Mouse (Mus musculus) heart, adult 11 months (tissue): ENCODE results near the gene Tpst2.

Source experiments
- DNase-seq: peaks from one replicate; pipeline ENCODE4 v3.0.0; 2022

Tpst2 gene

GRCm38 (mm10) chr5:112276267-112276873 is at the start of gene Tpst2:
Gene Tpst2 (plus strand): TSS chr5:112276691.
- peak; percentile 100 for DNase-seq

DNA sequence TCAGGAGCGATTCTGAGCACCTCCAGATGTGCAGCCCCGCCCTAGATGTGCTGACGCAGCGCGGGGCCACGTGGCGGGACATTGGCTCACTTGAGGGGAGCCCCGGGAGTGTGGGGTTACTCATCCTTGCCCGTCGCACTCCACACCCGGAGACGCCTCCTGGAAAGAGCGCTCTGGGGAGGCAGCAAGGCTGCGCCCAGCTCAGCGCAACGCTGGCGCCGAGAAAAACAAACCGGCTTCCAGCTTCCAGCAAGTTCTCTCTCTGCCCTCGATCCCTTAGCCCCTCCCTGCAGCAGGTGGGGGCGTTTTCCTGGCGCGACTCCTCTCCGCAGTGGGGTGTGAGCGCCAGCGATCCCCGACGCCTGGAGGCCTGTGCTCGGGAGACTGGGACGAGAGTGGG is 49.1 kb upstream of the Tpst2 start:
- no peak for DNase-seq

DNA sequence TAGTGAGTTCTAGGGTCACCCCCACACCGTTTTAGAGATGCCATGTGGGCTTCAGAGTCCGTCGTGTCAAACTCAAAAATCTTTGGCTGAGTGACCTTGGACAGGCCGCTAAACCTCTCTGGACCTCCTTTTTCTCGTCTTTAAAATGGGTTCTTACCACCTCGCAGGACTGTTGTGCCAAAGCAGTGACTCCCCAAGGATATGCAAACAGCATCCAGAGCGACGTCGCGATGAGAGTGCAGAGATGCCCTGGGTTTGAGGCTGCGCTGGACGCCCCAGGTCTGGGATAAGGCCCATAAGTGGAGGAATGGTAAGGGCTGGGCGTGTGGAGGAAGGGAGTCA is 48.6 kb upstream of the Tpst2 start:
- DNase-seq: no peak

DNA sequence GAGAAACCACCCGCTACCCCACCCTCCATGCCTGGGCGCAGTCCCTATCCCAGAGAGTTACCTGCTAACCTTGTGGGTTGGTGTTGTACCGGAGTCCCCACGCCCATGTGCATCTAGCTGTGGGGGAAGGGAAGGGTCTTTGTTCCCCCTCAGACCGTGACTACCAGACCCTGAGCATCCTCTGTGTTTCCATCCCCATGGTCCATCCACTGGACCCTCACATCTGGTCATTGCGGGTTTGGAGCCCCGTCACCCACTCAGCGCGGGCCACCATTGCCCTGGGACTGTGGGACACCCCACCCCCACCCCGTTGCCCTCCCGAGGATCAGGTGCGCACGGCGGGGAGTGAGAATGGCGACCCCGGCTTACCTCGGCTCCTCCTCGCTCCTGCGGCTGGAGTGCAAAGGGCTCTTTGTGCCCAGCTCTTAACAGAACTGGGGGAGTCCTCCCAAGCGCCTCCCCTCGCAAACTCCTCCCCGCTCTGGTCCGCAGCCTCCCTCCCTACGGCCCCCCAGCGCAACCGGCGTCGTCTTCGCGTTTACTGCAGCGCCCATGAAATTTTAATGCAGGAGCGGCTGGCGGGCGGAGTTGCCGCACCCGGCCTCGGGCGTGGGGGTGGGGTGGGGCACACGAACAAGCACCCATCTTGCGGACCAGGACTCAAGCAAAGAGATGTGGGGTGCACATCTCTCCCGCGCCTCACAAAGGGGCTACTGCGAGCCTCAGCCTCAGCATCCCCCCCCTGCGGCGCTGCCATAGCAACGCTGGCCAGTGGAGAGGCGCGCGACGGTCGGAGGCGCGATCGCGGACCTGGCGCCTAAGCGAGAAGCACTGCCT is 48.0 kb upstream of the Tpst2 start:
- DNase-seq: no peak

GRCm38 (mm10) chr5:112235806-112236205 is 40.7 kb upstream of the Tpst2 start:
- no peak for DNase-seq

GRCm38 (mm10) chr5:112236631-112237030 is 39.9 kb upstream of the Tpst2 start:
- DNase-seq: no peak

DNA sequence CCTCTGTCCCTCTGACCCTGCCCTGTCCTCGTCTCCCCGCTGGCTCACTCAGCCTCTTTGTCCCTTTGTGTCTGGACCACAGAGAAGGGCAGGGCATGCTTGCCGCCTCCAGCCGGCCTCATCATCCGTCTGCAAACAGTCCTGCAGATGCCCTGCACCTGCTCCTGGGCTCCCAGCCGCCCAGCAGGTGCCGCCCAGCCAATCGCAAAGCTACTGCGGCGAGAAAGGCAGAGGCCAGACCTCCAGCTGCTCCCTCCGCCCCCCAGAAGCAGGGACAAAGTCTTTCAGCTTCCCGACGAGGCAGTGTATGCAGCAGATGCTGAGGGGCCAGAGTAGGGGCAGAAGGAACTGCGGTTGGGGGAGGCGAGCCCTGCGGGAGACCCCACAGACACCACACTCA is 39.1 kb upstream of the Tpst2 start:
- DNase-seq: no peak

- no peak for DNase-seq
These were observed 38.5 kb upstream of the Tpst2 start for GRCm38 (mm10) chr5:112237866-112238570.

DNA sequence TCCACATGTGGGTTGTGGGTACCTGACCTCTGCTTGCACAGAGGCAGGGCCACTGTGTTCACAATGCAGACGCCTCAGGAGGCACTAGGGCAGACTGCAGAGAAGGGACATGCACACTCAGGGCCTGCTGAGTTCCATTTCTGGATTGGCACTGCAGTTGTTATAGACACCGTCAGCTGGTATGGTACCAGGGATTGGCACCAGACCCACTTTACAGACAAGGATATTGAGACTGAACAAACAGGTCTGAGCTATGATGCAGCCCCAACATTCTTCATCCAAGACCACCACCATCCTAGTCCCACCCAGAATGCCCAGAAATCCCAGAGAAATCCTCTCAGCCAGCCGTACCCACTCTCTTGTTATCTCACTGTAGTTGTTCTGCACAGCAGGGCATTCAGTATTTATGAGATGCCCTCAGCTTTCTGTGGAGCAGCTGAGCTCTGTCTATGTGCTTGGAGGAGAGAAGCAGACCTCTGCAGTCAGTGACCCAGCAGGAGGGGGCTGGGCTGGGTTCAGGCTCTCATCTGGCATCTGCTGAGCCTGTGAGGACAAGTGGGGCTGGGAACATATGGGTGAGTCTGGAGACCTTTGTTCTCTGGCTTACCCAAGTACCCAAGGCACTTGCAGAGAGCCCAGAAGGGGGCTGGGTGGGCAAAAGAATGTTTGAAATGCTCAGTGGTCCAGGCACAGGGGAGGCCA is 37.6 kb upstream of the Tpst2 start:
- no peak for DNase-seq

- DNase-seq: peak; percentile 98
These were observed 35.7 kb upstream of the Tpst2 start for GRCm38 (mm10) chr5:112240761-112241160.

- no peak for DNase-seq
These were observed 34.6 kb upstream of the Tpst2 start for GRCm38 (mm10) chr5:112241849-112242248.

DNA sequence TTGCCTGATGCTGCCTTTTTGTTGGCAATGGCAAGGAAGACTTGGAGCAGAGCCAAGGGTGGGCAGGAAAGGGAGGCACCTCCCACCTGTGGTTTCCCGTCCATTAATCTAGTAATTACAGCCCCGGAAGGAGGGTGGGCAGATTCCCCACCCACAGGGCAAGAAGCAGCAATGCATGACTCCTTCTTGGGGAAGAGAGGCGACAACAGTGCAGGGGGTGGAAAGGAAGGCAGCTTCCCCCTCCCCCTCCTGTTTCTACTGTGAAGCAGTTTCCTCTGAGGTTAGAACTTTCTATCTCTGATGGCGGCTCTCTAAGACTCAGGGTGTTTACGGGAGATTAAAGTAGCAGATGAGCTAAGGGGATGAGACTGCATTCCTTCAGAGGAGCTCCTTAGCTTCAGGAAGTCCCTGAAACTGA is 34.1 kb upstream of the Tpst2 start:
- DNase-seq: peak; percentile 97

- no peak for DNase-seq
These were observed 33.5 kb upstream of the Tpst2 start for GRCm38 (mm10) chr5:112243041-112243440.

DNA sequence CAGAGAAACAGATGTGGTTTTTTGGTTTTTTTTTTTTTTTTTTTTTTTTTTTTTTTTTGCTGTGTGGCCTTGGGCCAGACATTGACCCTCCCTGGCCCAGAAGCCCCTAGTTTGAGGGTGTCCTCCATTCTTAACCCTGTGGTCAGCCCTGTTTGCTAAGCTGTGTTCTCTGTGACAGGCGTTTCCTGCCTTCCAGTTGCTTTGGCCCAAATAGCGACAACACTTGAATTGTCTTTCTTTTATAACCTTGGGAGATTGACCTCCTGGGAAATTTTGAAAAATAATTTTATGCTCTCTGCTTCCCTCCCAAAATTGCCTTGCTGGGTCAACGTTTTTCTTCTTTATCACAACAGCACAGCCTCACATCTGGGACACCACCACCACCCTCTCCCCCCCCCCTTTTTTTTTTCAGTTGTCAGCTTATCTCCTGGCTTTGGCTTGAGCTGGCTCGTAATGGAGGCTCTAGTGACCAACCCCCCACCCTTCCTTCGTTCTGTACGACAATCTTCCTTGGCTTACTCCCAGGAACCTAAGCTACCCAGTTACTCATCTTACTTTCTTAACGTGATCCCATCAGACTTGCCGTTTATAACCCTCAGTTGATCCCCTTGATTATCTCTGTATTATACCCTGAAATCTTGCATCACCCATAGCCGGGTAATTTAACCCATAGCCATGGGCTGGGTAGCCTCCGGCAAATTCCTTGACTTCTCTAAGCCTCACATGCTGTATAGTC is 32.8 kb upstream of the Tpst2 start:
- no peak for DNase-seq

DNA sequence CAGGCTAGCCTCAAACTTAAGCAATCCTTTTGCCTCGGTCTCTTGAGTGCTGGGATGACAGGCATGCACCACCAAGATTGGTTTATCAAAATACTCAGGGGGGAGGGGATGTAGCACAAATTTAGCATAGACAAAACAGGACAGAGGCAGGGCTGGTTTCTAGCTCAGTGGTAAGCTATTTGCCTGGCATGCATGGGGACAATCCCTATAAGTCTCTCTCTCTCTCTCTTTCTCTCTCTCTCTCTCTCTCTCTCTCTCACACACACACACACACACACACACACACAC is 32.3 kb upstream of the Tpst2 start:
- DNase-seq: no peak

- DNase-seq: no peak
These were observed 31.4 kb upstream of the Tpst2 start for GRCm38 (mm10) chr5:112244890-112245615.

- no peak for DNase-seq
These were observed 29.1 kb upstream of the Tpst2 start for GRCm38 (mm10) chr5:112247399-112247798.

- no peak for DNase-seq
These were observed 27.4 kb upstream of the Tpst2 start for GRCm38 (mm10) chr5:112249106-112249505.

- peak; percentile 98 for DNase-seq
These were observed 24.1 kb upstream of the Tpst2 start, which contains the start of gene Cryba4 for GRCm38 (mm10) chr5:112252400-112252799. Gene Cryba4 (minus strand): TSS chr5:112252518.

DNA sequence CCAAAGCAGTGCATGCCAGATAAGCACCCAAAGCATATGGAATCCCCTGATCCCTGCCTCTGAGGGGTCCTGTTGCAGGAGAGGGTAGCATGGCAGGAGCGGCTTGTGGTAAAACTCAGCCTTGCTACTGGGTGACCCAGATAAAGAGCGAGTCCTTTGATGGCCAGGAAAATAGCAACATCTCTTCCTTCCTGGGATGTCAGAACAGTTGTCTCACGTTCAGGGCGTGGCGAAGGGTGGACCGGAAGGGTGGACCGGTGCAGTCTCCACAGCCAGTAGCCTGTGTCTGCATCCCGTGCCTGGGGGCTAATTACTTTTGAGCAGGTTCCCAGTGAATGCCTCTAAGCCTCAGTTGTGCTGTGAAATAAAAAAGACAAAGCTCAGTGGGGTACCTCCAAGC is 23.3 kb upstream of the Tpst2 start:
- DNase-seq: peak; percentile 96

GRCm38 (mm10) chr5:112254282-112254806 is 22.1 kb upstream of the Tpst2 start:
- peak; percentile 98 for DNase-seq

DNA sequence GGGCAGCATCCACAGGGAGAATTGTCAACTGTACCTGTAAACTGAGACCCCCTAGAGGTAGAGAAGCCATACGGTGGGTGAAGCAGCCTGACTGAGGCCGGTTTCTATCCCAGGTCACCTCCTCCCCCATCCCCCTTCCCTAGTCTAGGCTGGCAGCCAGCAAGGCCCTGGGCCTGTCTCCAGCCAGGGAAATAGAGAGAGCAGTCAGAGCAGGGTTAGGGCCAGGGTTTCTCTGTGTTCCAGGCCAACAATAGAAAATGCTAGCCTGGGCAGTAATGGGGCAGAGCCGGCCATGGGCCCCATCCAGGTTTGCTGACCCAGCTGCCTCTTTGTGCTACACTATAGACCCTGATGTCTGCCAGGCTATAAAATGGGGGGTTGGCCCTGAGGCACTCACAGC is 21.1 kb upstream of the Tpst2 start, which contains the start of gene Crybb1:
TSS of gene Crybb1 (plus strand) at position 390 of the 400 bp plus-strand sequence.
- DNase-seq: peak; percentile 98
